Mouse (Mus musculus) liver, adult 2 months (tissue): ENCODE measurements at regions not wholly inside any gene's neighbourhood (a gene's known extent, or its start where the extent isn't known, plus 50 kb on each side); places are given as distances from the start of the nearest gene placed in this dataset.

ENCODE experiments used
- DNase-seq: peaks from one replicate; pipeline ENCODE4 v3.0.0-alpha.2; 2011; ENCODE audit warnings: low read depth, low spot score; ENCODE audit errors: extremely low read depth
- H3K27ac ChIP-seq: fragments of 200-500 bp; replicated peaks from 2 replicates; pipeline ENCODE4 v1.5.1; 2012; ENCODE audit warnings: low read depth, mild to moderate bottlenecking, control low read depth, inconsistent platforms, low read length; ENCODE audit not compliant: insufficient read depth
- H3K27me3 ChIP-seq: fragments of 200-500 bp; 2 replicates; pipeline ENCODE4 v1.6.1; 2012; ENCODE audit warnings: mild to moderate bottlenecking, moderate library complexity, low read length, inconsistent platforms; ENCODE audit not compliant: control insufficient read depth, insufficient read depth
- H3K36me3 ChIP-seq: fragments of 200-500 bp; 2 replicates; pipeline ENCODE4 v1.6.1; 2012; ENCODE audit warnings: low read length, inconsistent platforms; ENCODE audit not compliant: control insufficient read depth, insufficient read depth
- H3K4me1 ChIP-seq: fragments of 200-500 bp; 2 replicates; pipeline ENCODE4 v1.6.1; 2011; ENCODE audit warnings: low read length; ENCODE audit not compliant: control insufficient read depth, insufficient read depth
- H3K4me3 ChIP-seq: fragments of 200-500 bp; 2 replicates; pipeline ENCODE4 v1.5.1; 2011; ENCODE audit warnings: low read depth, mild to moderate bottlenecking, control low read depth, low read length, moderate library complexity; ENCODE audit not compliant: insufficient read depth
- H3K79me2 ChIP-seq: fragments of 200-500 bp; 2 replicates; pipeline ENCODE4 v1.6.1; 2012; ENCODE audit warnings: inconsistent platforms, mild to moderate bottlenecking, low read length, moderate library complexity; ENCODE audit not compliant: control insufficient read depth, insufficient read depth
- H3K9ac ChIP-seq: fragments of 200-500 bp; 2 replicates; pipeline ENCODE4 v1.6.1; 2012; ENCODE audit warnings: low read depth, mild to moderate bottlenecking, control low read depth, inconsistent platforms, low read length
- CTCF ChIP-seq: fragments of 200-500 bp; IDR thresholded peaks from 2 replicates; pipeline ENCODE4 v1.5.1; 2011; ENCODE audit warnings: low read depth, low read length, control low read depth
- POLR2A ChIP-seq: fragments of 200-500 bp; IDR thresholded peaks from 2 replicates; pipeline ENCODE4 v1.6.1; 2011; ENCODE audit warnings: low read length, control low read depth; ENCODE audit not compliant: insufficient read depth; ENCODE audit errors: extremely low read depth
- WGBS: fragments of 180-500 bp; shearing (Covaris S2); methylation state at CpG from one replicate; pipeline ENCODE4 v1.1.7; 2018; 5-methylcytosine and 5-hydroxymethylcytosine counted together

- no peak overlapping the region for H3K27ac ChIP-seq
- no peaks in the 10 kb centered on the region for H3K79me2 ChIP-seq
- no peaks in the 10 kb centered on the region for H3K27me3 ChIP-seq
- no peak for TF ChIP-seq CTCF
- TF ChIP-seq POLR2A = no peak
- DNase-seq = no peak
- H3K4me1 ChIP-seq = no peaks in the 10 kb centered on the region
- H3K36me3 ChIP-seq = no peaks in the 10 kb centered on the region
- WGBS = 81% methylated on average over 1 of the region's 1 CpGs
- no peak overlapping the region for H3K4me3 ChIP-seq
- H3K9ac ChIP-seq = no peak overlapping the region
Observed at GRCm38 (mm10) chr1:137452749-137453148, 492.5 kb upstream of the Nr5a2 start.

DNA sequence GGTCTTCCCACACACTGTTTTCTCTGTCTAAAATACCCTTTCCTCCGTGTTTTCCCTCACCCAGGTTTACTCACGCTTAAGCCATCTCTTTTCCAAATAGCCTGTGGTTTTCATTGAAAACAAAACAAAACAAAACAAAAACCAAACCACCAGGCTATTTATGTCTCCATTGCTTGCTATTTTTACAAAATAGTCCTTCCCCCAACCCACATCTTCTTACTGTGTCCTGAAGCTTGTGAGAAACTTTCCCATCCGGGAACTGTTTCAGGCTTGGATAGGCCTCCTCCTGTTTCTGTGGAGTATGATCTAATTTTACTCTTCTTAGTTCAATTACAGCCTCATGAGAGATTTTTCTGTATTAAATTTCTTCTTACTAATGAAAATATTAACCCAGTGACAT is 486.2 kb upstream of the Nr5a2 start:
- H3K9ac ChIP-seq = no peak overlapping the region
- H3K27me3 ChIP-seq = no peaks in the 10 kb centered on the region
- H3K79me2 ChIP-seq = no peaks in the 10 kb centered on the region
- H3K27ac ChIP-seq = no peak overlapping the region
- no peak for TF ChIP-seq CTCF
- TF ChIP-seq POLR2A = no peak
- DNase-seq = no peak
- H3K4me1 ChIP-seq = 0 out of 2 replicates have a peak, but pooled peaks cover 3% of the 10 kb centered on the region
- 64% methylated on average over 3 of the region's 3 CpGs for WGBS
- no peak overlapping the region for H3K4me3 ChIP-seq
- no peaks in the 10 kb centered on the region for H3K36me3 ChIP-seq

DNA sequence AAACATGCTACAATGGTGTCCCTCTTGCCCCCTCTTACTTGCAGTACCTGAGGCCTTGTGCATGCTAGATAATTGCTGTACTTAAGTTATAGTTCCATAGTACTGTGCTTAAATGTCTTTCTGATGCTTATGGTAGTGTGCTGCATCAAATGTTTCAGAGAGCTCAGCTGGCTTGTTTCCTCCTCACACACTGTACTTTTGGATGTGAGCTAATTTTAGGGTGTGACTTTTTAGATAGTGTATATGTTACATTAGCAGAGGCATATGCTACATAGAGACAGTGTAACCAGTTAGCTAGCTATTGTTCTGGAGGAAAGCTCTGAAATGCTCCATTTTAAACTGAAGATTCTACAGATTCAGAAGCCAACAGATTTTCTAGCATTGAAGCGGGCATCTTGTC is 467.9 kb upstream of the Nr5a2 start:
- TF ChIP-seq CTCF = no peak
- no peak for TF ChIP-seq POLR2A

DNA sequence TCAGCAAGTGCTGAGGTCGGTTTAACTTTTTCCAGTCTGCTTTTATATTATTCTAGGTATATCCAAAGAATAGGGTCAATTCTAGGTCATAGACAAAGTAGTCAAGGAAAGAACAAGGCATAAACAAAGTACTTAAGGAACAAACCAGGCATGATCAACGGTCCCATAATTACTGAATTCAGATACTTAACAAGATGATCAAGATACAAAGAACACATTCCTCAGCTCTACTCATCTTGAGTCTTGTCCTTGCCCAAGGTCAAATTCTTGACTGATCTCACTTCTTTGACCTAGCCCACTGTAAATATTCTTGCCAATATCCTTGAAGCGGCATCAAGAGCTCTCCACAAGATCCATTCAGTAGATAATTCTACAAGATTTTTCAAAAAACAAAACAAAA is 458.1 kb upstream of the Nr5a2 start:
- H3K27me3 ChIP-seq = no peaks in the 10 kb centered on the region
- H3K27ac ChIP-seq = no peak overlapping the region
- no peaks in the 10 kb centered on the region for H3K36me3 ChIP-seq
- no peak for DNase-seq
- whole genome bisulfite sequencing = 82% methylated on average over 3 of the region's 3 CpGs
- no peak for TF ChIP-seq CTCF
- TF ChIP-seq POLR2A = no peak
- H3K79me2 ChIP-seq = no peaks in the 10 kb centered on the region
- no peak overlapping the region for H3K4me3 ChIP-seq
- H3K4me1 ChIP-seq = no peaks in the 10 kb centered on the region
- no peak overlapping the region for H3K9ac ChIP-seq

More for the DNA sequence above, 467.9 kb upstream of the Nr5a2 start:
- no peaks in the 10 kb centered on the region for H3K79me2 ChIP-seq
- H3K4me3 ChIP-seq = no peak overlapping the region
- no peaks in the 10 kb centered on the region for H3K36me3 ChIP-seq
- no peaks in the 10 kb centered on the region for H3K4me1 ChIP-seq
- 97% methylated on average over 1 of the region's 1 CpGs for WGBS
- no peaks in the 10 kb centered on the region for H3K27me3 ChIP-seq
- no peak for DNase-seq
- no peak overlapping the region for H3K9ac ChIP-seq
- no peak overlapping the region for H3K27ac ChIP-seq

DNA sequence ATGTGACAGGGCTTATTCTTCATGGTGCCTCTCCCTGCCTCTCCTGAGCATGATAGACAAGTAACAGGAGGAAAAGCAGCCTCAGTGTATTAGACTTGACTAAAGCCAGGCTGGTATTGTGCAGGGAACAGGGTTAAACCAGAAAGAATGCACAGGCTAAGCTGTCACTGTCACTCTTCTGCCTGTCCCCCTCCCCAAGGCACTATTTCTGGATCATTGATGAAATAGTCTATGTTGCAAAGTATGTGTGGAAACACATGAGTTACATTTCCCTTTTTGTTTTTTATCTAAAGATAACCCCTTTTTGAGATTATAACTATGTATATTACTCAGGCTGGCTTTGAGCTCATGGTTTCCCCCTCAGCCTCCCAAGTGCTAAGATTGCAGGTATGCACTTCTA is 436.5 kb upstream of the Nr5a2 start:
- Histone ChIP-seq H3K27ac (no peak overlapping the region), H3K36me3 (no peaks in the 10 kb centered on the region), H3K4me3 (no peak overlapping the region), H3K4me1 (no peaks in the 10 kb centered on the region), H3K27me3 (no peaks in the 10 kb centered on the region), H3K9ac (no peak overlapping the region), H3K79me2 (no peaks in the 10 kb centered on the region)
- DNase-seq = no peak
- no peak for TF ChIP-seq POLR2A

- Histone ChIP-seq H3K4me1 (no peaks in the 10 kb centered on the region), H3K36me3 (no peaks in the 10 kb centered on the region), H3K27me3 (no peaks in the 10 kb centered on the region), H3K9ac (no peak overlapping the region), H3K4me3 (no peak overlapping the region), H3K27ac (no peak overlapping the region), H3K79me2 (no peaks in the 10 kb centered on the region)
- WGBS = 68% methylated on average over 4 of the region's 4 CpGs
- no peak for TF ChIP-seq CTCF
- no peak for TF ChIP-seq POLR2A
- DNase-seq = no peak
Observed at GRCm38 (mm10) chr1:137387509-137387908, 427.3 kb upstream of the Nr5a2 start.
